Mouse (Mus musculus) T-helper 17 cell (primary cell): ENCODE measurements around the gene Tyrp1.

Source experiments
- in situ Hi-C, 2 experiments: fragments of 300-600 bp; cut with MboI, MseI; formaldehyde crosslinking; loops; 1 replicate in 1 of 2; 2 replicates in 1 of 2; pipeline ENCODE4 v1.15.1; 2025; ENCODE audit warnings: high pct_unique_total_duplicates in 2 of 2

Gene Tyrp1

GRCm38 (mm10) chr4:80895278-80895894 lies 61.5 kb downstream of the Tyrp1 start:
- in situ Hi-C loops = no loop called here
